Mouse (Mus musculus): Measurements from ENCODE around the gene Itga9. TPM values are rescaled to one million over a fixed set of nuclear protein-coding genes. Genes with fewer than 3 reads are reported as not detected.

Gene Itga9
- total RNA-seq, 2 experiments from 2014 or later, result 12.3 to 17.7 TPM

- DNase-seq, result peak; percentile 35
Observed at GRCm38 (mm10) chr9:118739659-118740058, 133.2 kb downstream of the Itga9 start.

GRCm38 (mm10) chr9:118741268-118741667, 134.8 kb downstream of the Itga9 start:
- no peak for DNase-seq
- intact Hi-C loops (cut with DNase I; ENCODE audit: low total_unique reads), result no loop called here

More at GRCm38 (mm10) chr9:118739659-118740058, 133.2 kb downstream of the Itga9 start:
- intact Hi-C loops (cut with DNase I; ENCODE audit: low total_unique reads), result no loop called here

- DNase-seq, result no peak
- intact Hi-C loops (cut with DNase I; ENCODE audit: low total_unique reads), result no loop called here
Observed at GRCm38 (mm10) chr9:118749335-118749949, 143.0 kb downstream of the Itga9 start.

GRCm38 (mm10) chr9:118750828-118751227, 144.3 kb downstream of the Itga9 start:
- intact Hi-C loops (cut with DNase I; ENCODE audit: low total_unique reads), result no loop called here
- DNase-seq, result no peak

- DNase-seq, result no peak
- intact Hi-C loops (cut with DNase I; ENCODE audit: low total_unique reads), result no loop called here
Observed at GRCm38 (mm10) chr9:118752376-118752775, 145.9 kb downstream of the Itga9 start.

GRCm38 (mm10) chr9:118759462-118759861, 153.0 kb downstream of the Itga9 start:
- intact Hi-C loops (cut with DNase I; ENCODE audit: low total_unique reads), result no loop called here
- no peak for DNase-seq

GRCm38 (mm10) chr9:118761953-118762590, 155.6 kb downstream of the Itga9 start:
- intact Hi-C loops (cut with DNase I; ENCODE audit: low total_unique reads), result no loop called here
- no peak for DNase-seq

GRCm38 (mm10) chr9:118762759-118763158, 156.3 kb downstream of the Itga9 start:
- intact Hi-C loops (cut with DNase I; ENCODE audit: low total_unique reads), result no loop called here
- DNase-seq, result peak; percentile 42

GRCm38 (mm10) chr9:118763203-118763602, 156.7 kb downstream of the Itga9 start:
- DNase-seq, result no peak
- intact Hi-C loops (cut with DNase I; ENCODE audit: low total_unique reads), result no loop called here

- intact Hi-C loops (cut with DNase I; ENCODE audit: low total_unique reads), result no loop called here
- no peak for DNase-seq
Observed at GRCm38 (mm10) chr9:118763646-118764045, 157.2 kb downstream of the Itga9 start.

- intact Hi-C loops (cut with DNase I; ENCODE audit: low total_unique reads), result no loop called here
- DNase-seq, result no peak
Observed at GRCm38 (mm10) chr9:118765059-118765458, 158.6 kb downstream of the Itga9 start.

GRCm38 (mm10) chr9:118767008-118767407, 160.5 kb downstream of the Itga9 start:
- DNase-seq, result no peak
- intact Hi-C loops (cut with DNase I; ENCODE audit: low total_unique reads), result no loop called here

GRCm38 (mm10) chr9:118768596-118768995, 162.1 kb downstream of the Itga9 start:
- intact Hi-C loops (cut with DNase I; ENCODE audit: low total_unique reads), result no loop called here
- no peak for DNase-seq

GRCm38 (mm10) chr9:118770366-118770765, 163.9 kb downstream of the Itga9 start:
- intact Hi-C loops (cut with DNase I; ENCODE audit: low total_unique reads), result no loop called here
- no peak for DNase-seq

- no peak for DNase-seq
Observed at GRCm38 (mm10) chr9:118774676-118775075, 168.2 kb downstream of the Itga9 start.

GRCm38 (mm10) chr9:118776880-118777438, 170.5 kb downstream of the Itga9 start:
- DNase-seq, result no peak
- intact Hi-C loops (cut with DNase I; ENCODE audit: low total_unique reads), result no loop called here

More at GRCm38 (mm10) chr9:118774676-118775075, 168.2 kb downstream of the Itga9 start:
- intact Hi-C loops (cut with DNase I; ENCODE audit: low total_unique reads), result no loop called here

- intact Hi-C loops (cut with DNase I; ENCODE audit: low total_unique reads), result no loop called here
- DNase-seq, result no peak
Observed at GRCm38 (mm10) chr9:118778596-118778995, 172.1 kb downstream of the Itga9 start.

GRCm38 (mm10) chr9:118784621-118785020, 178.1 kb downstream of the Itga9 start:
- intact Hi-C loops (cut with DNase I; ENCODE audit: low total_unique reads), result no loop called here
- no peak for DNase-seq

- DNase-seq, result no peak
- intact Hi-C loops (cut with DNase I; ENCODE audit: low total_unique reads), result no loop called here
Observed at GRCm38 (mm10) chr9:118785816-118786215, 179.3 kb downstream of the Itga9 start.

- DNase-seq, result no peak
- intact Hi-C loops (cut with DNase I; ENCODE audit: low total_unique reads), result no loop called here
Observed at GRCm38 (mm10) chr9:118788869-118789281, 182.4 kb downstream of the Itga9 start.

GRCm38 (mm10) chr9:118791231-118791630, 184.7 kb downstream of the Itga9 start:
- intact Hi-C loops (cut with DNase I; ENCODE audit: low total_unique reads), result no loop called here
- no peak for DNase-seq
